Mouse (Mus musculus) intestine, postnatal 0 days (tissue): ENCODE measurements around the gene Prkcb. TPM values are rescaled to one million over a fixed set of nuclear protein-coding genes. Genes with fewer than 3 reads are reported as not detected.

ENCODE experiments used
- ATAC-seq: fragments of 200-750 bp; cut with Nextera tagmentation; 2 replicates; pipeline ENCODE4 v1.8.0; 2017; ENCODE audit warnings: mild to moderate bottlenecking, moderate TSS enrichment, moderate library complexity
- H3K27ac ChIP-seq: fragments of 300-500 bp; sonication (generic); 2 replicates; pipeline ENCODE4 v1.5.1; 2014; ENCODE audit warnings: mild to moderate bottlenecking, low read depth, low read length, moderate library complexity
- H3K27me3 ChIP-seq: fragments of 300-500 bp; sonication (generic); replicated peaks from 2 replicates; pipeline ENCODE4 v1.6.1; 2014; ENCODE audit warnings: low read length, mixed read lengths; ENCODE audit not compliant: control insufficient read depth, insufficient read depth
- H3K36me3 ChIP-seq: fragments of 300-500 bp; sonication (generic); 2 replicates; pipeline ENCODE4 v1.6.1; 2014; ENCODE audit warnings: mild to moderate bottlenecking, moderate library complexity; ENCODE audit not compliant: control insufficient read depth, insufficient read depth
- H3K4me1 ChIP-seq: fragments of 300-500 bp; sonication (generic); replicated peaks from 2 replicates; pipeline ENCODE4 v1.6.1; 2014; ENCODE audit warnings: antibody characterized with exemption, low read length, mixed read lengths; ENCODE audit not compliant: control insufficient read depth, insufficient read depth
- H3K4me2 ChIP-seq: fragments of 300-500 bp; sonication (generic); replicated peaks from 2 replicates; pipeline ENCODE4 v1.6.1; 2014; ENCODE audit warnings: low read depth, mild to moderate bottlenecking, moderate library complexity
- H3K4me3 ChIP-seq: fragments of 300-500 bp; sonication (generic); 2 replicates; pipeline ENCODE4 v1.5.1; 2014; ENCODE audit warnings: low read depth, low read length
- H3K9ac ChIP-seq: fragments of 300-500 bp; sonication (generic); 2 replicates; pipeline ENCODE4 v1.6.1; 2014; ENCODE audit warnings: mild to moderate bottlenecking, low read depth, low read length
- H3K9me3 ChIP-seq: fragments of 300-500 bp; sonication (generic); 2 replicates; pipeline ENCODE4 v1.6.1; 2016; ENCODE audit warnings: mixed run types; ENCODE audit not compliant: control insufficient read depth
- CTCF ChIP-seq: sonication (generic); IDR thresholded peaks from 2 replicates; pipeline ENCODE4 v1.5.1; 2016; ENCODE audit warnings: low read depth, mild to moderate bottlenecking, control low read depth, antibody characterized with exemption, moderate library complexity
- WGBS: fragments of 180-500 bp; shearing (Covaris S2); extraction: QIAGEN DNeasy Blood & Tissue Kit; methylation state at CpG from one replicate; pipeline ENCODE4 v1.1.7; 2014; 5-methylcytosine and 5-hydroxymethylcytosine counted together
- polyA plus RNA-seq: library from polyadenylated mRNA; unstranded; fragments of >200 nt; fragmentation: Nextera tagmentation; extraction: Ambion mirVana; gene quantifications from 2 replicates; pipeline ENCODE4 v1.2.1, GENCODE M21; 2015

The Prkcb gene
- polyA plus RNA-seq, 1 experiment from 2014 or later, result 4.7 TPM

- no peaks in the 10 kb centered on the region for H3K9me3 ChIP-seq
- no peak overlapping the region for H3K4me2 ChIP-seq
- TF ChIP-seq CTCF, result no peak
- WGBS, result 90% methylated on average over 12 of the region's 12 CpGs
- no peaks in the 10 kb centered on the region for H3K36me3 ChIP-seq
- no peak overlapping the region for H3K27ac ChIP-seq
- H3K4me3 ChIP-seq, result no peak overlapping the region
- H3K9ac ChIP-seq, result no peak overlapping the region
- no peaks in the 10 kb centered on the region for H3K27me3 ChIP-seq
- no peak for ATAC-seq
- no peaks in the 10 kb centered on the region for H3K4me1 ChIP-seq
Observed at GRCm38 (mm10) chr7:122313690-122314477, 25.3 kb downstream of the Prkcb start.

- H3K36me3 ChIP-seq, result no peaks in the 10 kb centered on the region
- H3K27me3 ChIP-seq, result no peaks in the 10 kb centered on the region
- no peak overlapping the region for H3K4me2 ChIP-seq
- TF ChIP-seq CTCF, result no peak
- no peaks in the 10 kb centered on the region for H3K9me3 ChIP-seq
- no peak overlapping the region for H3K27ac ChIP-seq
- no peaks in the 10 kb centered on the region for H3K4me1 ChIP-seq
- ATAC-seq, result no peak
- WGBS, result 78% methylated on average over 8 of the region's 8 CpGs
- H3K4me3 ChIP-seq, result no peak overlapping the region
- H3K9ac ChIP-seq, result no peak overlapping the region
Observed at GRCm38 (mm10) chr7:122315720-122316331, 27.3 kb downstream of the Prkcb start.

- H3K4me3 ChIP-seq, result no peak overlapping the region
- H3K27ac ChIP-seq, result no peak overlapping the region
- H3K9ac ChIP-seq, result no peak overlapping the region
- no peak for ATAC-seq
- no peak for TF ChIP-seq CTCF
- H3K4me2 ChIP-seq, result no peak overlapping the region
- no peaks in the 10 kb centered on the region for H3K9me3 ChIP-seq
- H3K36me3 ChIP-seq, result no peaks in the 10 kb centered on the region
- H3K27me3 ChIP-seq, result no peaks in the 10 kb centered on the region
- 64% methylated on average over 3 of the region's 3 CpGs for WGBS
- H3K4me1 ChIP-seq, result no peaks in the 10 kb centered on the region
Observed at GRCm38 (mm10) chr7:122316681-122317080, 28.1 kb downstream of the Prkcb start.

- TF ChIP-seq CTCF, result no peak
- H3K27me3 ChIP-seq, result no peaks in the 10 kb centered on the region
- H3K4me3 ChIP-seq, result no peak overlapping the region
- no peaks in the 10 kb centered on the region for H3K4me1 ChIP-seq
- H3K4me2 ChIP-seq, result no peak overlapping the region
- H3K9me3 ChIP-seq, result no peaks in the 10 kb centered on the region
- H3K36me3 ChIP-seq, result no peaks in the 10 kb centered on the region
- no peak overlapping the region for H3K9ac ChIP-seq
- no peak for ATAC-seq
- no peak overlapping the region for H3K27ac ChIP-seq
Observed at GRCm38 (mm10) chr7:122317485-122317884, 28.9 kb downstream of the Prkcb start.

GRCm38 (mm10) chr7:122319566-122319965 lies 31.0 kb downstream of the Prkcb start:
- no peaks in the 10 kb centered on the region for H3K36me3 ChIP-seq
- TF ChIP-seq CTCF, result no peak
- H3K4me2 ChIP-seq, result no peak overlapping the region
- 80% methylated on average over 9 of the region's 9 CpGs for WGBS
- no peaks in the 10 kb centered on the region for H3K27me3 ChIP-seq
- no peak overlapping the region for H3K27ac ChIP-seq
- no peaks in the 10 kb centered on the region for H3K9me3 ChIP-seq
- H3K9ac ChIP-seq, result no peak overlapping the region
- no peak overlapping the region for H3K4me3 ChIP-seq
- ATAC-seq, result no peak
- H3K4me1 ChIP-seq, result no peaks in the 10 kb centered on the region

- no peak for TF ChIP-seq CTCF
- Histone ChIP-seq H3K4me2 (no peak overlapping the region), H3K4me1 (no peaks in the 10 kb centered on the region), H3K4me3 (no peak overlapping the region), H3K27me3 (no peaks in the 10 kb centered on the region), H3K9me3 (no peaks in the 10 kb centered on the region), H3K36me3 (no peaks in the 10 kb centered on the region), H3K9ac (no peak overlapping the region), H3K27ac (no peak overlapping the region)
- 95% methylated on average over 7 of the region's 7 CpGs for WGBS
- ATAC-seq, result no peak
Observed at GRCm38 (mm10) chr7:122320843-122321544, 32.4 kb downstream of the Prkcb start.
